Mouse (Mus musculus) erythroblast, embryonic 14.5 days (primary cell): Measurements from ENCODE around the gene Lifr. TPM values are rescaled to one million over a fixed set of nuclear protein-coding genes. Genes with fewer than 3 reads are reported as not detected.

ENCODE experiments used
- H3K27me3 ChIP-seq: 2 replicates; pipeline ENCODE4 v1.6.1; 2012; ENCODE audit warnings: inconsistent platforms; ENCODE audit not compliant: control insufficient read depth
- H3K36me3 ChIP-seq: 2 replicates; pipeline ENCODE4 v1.6.1; 2012; ENCODE audit warnings: mild to moderate bottlenecking, inconsistent platforms; ENCODE audit not compliant: control insufficient read depth
- H3K4me1 ChIP-seq: 2 replicates; pipeline ENCODE4 v1.6.1; 2012; ENCODE audit warnings: inconsistent platforms; ENCODE audit not compliant: control insufficient read depth
- H3K4me3 ChIP-seq: replicated peaks from 2 replicates; pipeline ENCODE3; 2012; ENCODE audit warnings: moderate library complexity, mild to moderate bottlenecking, inconsistent platforms
- H3K9me3 ChIP-seq: 2 replicates; pipeline ENCODE4 v1.6.1; 2012; ENCODE audit warnings: low read length, inconsistent platforms, mixed read lengths; ENCODE audit not compliant: control insufficient read depth
- GATA1 ChIP-seq: IDR thresholded peaks from 2 replicates; pipeline ENCODE4 v1.6.1; 2012; ENCODE audit warnings: low read length, inconsistent platforms, mixed read lengths
- TAL1 ChIP-seq: IDR thresholded peaks from 3 replicates; pipeline ENCODE4 v1.6.1; 2012; ENCODE audit warnings: low read length, inconsistent platforms, mixed read lengths
- polyA plus RNA-seq: library from polyadenylated mRNA; stranded (reverse); fragments of >175 nt; gene quantifications from 2 replicates; pipeline ENCODE4 v1.2.3, GENCODE M21; 2012

Gene Lifr
- polyA plus RNA-seq, 1 experiment = not detected

DNA sequence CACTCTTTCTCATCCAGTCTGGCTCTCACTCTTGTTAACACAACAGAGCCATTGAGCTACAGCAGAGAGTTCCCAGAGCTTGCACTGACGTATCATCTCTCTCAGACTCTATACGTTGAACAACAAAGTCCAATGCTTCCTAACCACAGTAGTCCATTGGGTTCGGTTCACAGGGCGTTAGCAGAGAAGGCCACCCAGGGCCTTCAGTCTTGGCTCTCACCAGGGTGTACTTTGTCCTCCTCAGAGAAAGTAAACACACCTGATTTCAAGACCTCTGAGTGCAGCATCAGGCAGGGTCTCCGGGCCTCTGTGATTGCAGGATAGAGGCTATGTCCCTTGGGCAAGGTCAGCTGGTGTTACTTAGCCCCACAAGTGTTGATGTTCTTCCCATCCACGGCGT lies 116.9 kb downstream of the Lifr start:
- no peak overlapping the region for H3K4me3 ChIP-seq
- no peaks in the 10 kb centered on the region for H3K27me3 ChIP-seq
- H3K36me3 ChIP-seq = no peaks in the 10 kb centered on the region
- H3K4me1 ChIP-seq = no peaks in the 10 kb centered on the region
- no peak for TF ChIP-seq GATA1
- no peak for TF ChIP-seq TAL1
- no peaks in the 10 kb centered on the region for H3K9me3 ChIP-seq

DNA sequence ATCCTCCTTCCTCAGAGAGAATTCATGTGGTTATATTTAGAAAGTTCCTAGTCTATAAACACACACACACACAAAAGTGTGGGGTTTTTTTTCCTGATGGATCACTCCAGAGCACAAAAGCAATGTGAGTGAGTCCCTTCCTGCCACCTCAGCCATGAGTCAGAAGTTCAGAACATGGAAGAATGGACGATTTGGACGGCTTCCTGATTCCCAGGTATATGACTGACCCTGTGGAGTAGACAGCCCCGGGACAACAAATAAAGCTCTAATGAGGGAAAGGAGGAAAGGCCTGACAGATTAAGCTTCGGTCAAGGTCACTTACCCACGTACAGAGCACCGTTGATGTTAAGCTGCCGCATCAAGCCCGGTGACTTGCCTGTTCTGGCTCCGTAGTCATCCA lies 117.8 kb downstream of the Lifr start:
- H3K4me3 ChIP-seq = no peak overlapping the region
- no peaks in the 10 kb centered on the region for H3K4me1 ChIP-seq
- H3K9me3 ChIP-seq = no peaks in the 10 kb centered on the region
- H3K36me3 ChIP-seq = no peaks in the 10 kb centered on the region
- H3K27me3 ChIP-seq = no peaks in the 10 kb centered on the region
- TF ChIP-seq TAL1 (no peak), GATA1 (no peak)

DNA sequence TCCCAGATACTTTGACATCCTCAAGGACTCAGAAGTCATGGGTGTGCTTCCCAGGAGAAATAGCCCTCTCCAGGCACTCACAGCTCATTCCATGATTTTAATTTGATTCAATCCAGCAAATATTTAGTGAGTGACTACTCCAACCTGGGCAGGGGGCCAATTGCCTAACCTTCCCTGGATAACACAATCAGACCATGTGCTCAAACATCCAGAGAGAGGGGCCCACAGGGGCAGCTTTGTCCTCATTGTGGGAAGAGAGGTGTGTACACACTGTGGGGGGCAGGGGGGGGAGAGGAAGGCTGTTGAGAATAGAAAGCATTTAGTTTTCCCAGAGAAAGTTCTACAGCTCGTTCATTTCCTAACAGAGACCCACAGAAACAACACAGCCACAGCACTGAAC lies 123.3 kb downstream of the Lifr start:
- Histone ChIP-seq H3K9me3 (no peaks in the 10 kb centered on the region), H3K4me3 (no peak overlapping the region), H3K27me3 (no peaks in the 10 kb centered on the region), H3K4me1 (no peaks in the 10 kb centered on the region), H3K36me3 (no peaks in the 10 kb centered on the region)
- TF ChIP-seq GATA1 (no peak), TAL1 (no peak)

DNA sequence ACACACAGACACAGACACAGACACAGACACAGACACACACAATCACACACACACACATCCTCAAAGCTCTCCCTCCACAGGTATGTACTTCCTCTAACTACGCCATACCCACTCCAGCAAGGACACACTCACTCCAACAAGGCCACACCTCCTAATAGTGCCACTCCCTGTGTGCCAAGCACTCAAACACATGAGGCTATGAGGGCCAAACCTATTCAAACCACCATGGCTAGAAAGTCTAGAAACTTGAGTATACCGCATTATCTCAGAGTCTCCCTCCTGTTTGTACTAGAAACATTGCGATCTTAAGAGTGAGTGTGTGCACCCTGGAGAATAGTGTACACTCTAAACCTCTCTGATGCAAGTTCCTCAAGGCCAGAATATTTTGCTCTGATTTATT lies 125.4 kb downstream of the Lifr start:
- Histone ChIP-seq H3K4me3 (no peak overlapping the region), H3K9me3 (no peaks in the 10 kb centered on the region), H3K36me3 (no peaks in the 10 kb centered on the region), H3K4me1 (no peaks in the 10 kb centered on the region), H3K27me3 (no peaks in the 10 kb centered on the region)
- TF ChIP-seq GATA1 (no peak), TAL1 (no peak)

DNA sequence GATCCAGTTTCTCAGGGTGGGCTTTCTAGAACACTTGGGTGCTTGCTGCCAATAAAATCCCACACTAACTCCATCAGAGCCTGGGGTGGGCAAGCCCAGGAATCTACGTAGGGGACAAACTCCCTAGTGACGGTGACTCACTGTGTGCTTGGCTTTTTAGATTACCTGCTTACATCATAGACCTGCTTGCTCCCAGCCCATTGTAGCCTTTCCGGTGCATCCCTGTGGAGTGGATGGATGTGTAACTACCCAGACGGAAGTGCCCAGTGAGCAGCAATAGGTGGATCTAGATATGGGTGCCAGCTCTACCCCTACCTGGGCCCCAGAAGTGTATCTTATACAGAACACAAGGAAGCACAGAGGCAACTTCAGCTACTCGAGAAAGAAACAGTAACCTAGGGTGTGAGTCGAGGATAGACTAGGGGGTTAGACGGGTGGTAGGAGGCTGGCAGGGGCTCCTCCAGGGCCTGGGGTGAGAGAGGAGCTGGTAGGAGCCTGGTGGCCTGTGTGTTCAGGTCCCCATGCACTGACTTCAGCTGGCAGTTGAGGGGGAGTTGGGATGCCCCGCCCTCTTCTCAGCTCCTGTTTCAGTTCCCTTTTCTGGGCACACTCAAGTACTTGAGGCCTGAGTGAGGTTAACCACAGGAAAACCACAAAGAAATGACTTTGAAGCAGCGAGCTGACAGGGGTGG lies 126.3 kb downstream of the Lifr start:
- Histone ChIP-seq H3K4me1 (no peaks in the 10 kb centered on the region), H3K27me3 (no peaks in the 10 kb centered on the region), H3K36me3 (no peaks in the 10 kb centered on the region), H3K9me3 (no peaks in the 10 kb centered on the region), H3K4me3 (no peak overlapping the region)
- TF ChIP-seq GATA1 (no peak), TAL1 (no peak)

DNA sequence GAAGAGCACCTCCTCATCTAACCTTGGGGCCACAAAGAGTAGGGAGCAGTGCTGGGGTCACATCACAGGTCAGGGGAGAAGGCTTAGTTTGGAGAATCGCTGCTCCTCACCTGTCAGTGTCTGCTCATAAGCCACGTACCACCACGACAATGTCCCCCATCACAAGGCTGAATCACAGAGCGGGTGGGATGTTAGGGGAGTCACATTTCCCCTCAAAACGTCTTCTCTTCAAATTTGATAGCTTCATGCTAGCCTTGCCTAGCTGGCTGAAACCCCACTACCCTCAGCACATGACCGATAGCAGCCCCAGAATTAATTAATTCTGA lies 126.8 kb downstream of the Lifr start:
- Histone ChIP-seq H3K9me3 (no peaks in the 10 kb centered on the region), H3K4me1 (no peaks in the 10 kb centered on the region), H3K27me3 (no peaks in the 10 kb centered on the region), H3K36me3 (no peaks in the 10 kb centered on the region), H3K4me3 (no peak overlapping the region)
- TF ChIP-seq TAL1 (no peak), GATA1 (no peak)

DNA sequence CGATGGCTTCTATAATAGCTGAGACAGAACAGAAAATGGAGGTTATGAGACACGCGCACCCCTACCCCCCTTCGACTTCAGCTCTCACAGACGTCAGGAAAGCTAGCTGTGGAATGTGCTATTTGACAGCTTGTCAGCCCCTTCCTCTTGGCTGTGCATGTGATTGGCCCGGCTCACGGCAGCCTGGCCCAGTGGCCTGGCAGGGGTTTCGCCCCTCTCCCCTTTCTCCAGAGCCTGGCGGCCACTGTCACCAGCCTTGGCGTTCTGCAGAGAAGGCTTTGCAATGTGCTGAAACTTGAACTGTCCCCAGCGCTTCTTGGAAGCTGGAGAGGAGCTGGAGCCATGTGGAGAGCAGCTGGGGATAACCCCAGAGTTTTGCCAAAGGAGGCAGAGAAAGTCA lies 132.4 kb downstream of the Lifr start:
- no peaks in the 10 kb centered on the region for H3K9me3 ChIP-seq
- H3K4me1 ChIP-seq = no peaks in the 10 kb centered on the region
- H3K27me3 ChIP-seq = no peaks in the 10 kb centered on the region
- H3K4me3 ChIP-seq = no peak overlapping the region
- no peak for TF ChIP-seq TAL1
- no peak for TF ChIP-seq GATA1
- no peaks in the 10 kb centered on the region for H3K36me3 ChIP-seq

DNA sequence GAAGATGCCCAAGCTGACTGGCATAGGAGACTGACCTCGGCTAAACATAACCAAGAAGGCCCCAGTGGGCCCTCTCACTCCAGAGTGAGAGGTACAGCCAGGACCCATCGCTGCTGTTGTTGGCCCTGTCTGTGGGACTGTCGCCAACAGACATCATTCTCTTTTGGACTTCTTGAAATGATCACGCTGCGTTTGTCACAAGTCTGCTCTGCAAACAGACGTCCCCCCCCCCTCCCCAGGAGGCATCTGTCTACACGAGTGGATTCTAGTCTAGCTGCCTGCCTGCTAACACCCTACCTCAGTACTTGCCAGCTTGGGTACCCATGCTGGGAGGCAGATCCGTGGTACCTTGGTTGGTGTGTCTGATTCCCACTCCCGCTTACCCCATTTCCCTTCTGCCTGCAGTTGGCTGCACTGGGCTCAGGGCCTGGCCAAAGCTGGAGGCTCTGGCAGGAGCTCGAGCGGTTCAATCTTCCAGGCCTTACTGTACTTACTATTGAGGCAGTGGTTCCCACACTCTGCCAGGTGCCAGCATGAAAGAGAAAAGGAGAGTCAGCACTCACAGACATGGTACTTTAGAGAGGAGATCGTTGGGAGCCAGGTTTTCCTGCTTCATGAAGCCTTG lies 133.8 kb downstream of the Lifr start:
- no peak overlapping the region for H3K4me3 ChIP-seq
- H3K4me1 ChIP-seq = no peaks in the 10 kb centered on the region
- no peaks in the 10 kb centered on the region for H3K27me3 ChIP-seq
- TF ChIP-seq TAL1 = no peak
- TF ChIP-seq GATA1 = no peak
- no peaks in the 10 kb centered on the region for H3K9me3 ChIP-seq
- H3K36me3 ChIP-seq = no peaks in the 10 kb centered on the region

DNA sequence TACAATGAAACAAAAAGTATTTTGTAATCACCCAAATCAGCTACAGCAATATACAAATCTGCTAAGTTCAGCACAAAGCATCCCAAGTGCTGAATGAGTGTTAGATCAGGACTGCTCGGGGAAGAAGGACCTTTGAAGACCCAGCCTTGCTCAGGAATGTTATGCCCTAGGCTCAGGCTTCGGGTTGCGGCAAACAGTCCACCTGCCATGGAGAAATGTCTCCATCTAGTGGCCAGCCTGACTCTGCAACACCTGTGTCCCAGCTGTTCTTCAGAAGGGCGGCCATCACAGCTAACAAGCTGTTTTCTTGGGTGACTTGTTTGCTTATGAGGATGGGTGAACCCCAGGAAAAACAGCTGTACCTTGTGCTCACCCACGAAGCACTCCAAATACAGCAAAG lies 135.8 kb downstream of the Lifr start:
- Histone ChIP-seq H3K4me3 (no peak overlapping the region), H3K36me3 (no peaks in the 10 kb centered on the region), H3K9me3 (no peaks in the 10 kb centered on the region), H3K4me1 (no peaks in the 10 kb centered on the region), H3K27me3 (no peaks in the 10 kb centered on the region)
- no peak for TF ChIP-seq GATA1
- no peak for TF ChIP-seq TAL1
